Comparison of ENCODE assay signal across 20 mouse cellular contexts in genomic region chr7:103792669-103793388, GRCm38 (mm10). TPM values are rescaled to one million over a fixed set of nuclear protein-coding genes. Genes with fewer than 3 reads are reported as not detected.
DNase-seq lines count a peak whose midpoint lies in the region; ATAC-seq and TF ChIP-seq lines count a peak whose summit lies in the region.
"Had no signal": no experiment of that assay in that cellular context is flagged by ENCODE, and none has a peak within 500 bp of the region (broad histone marks: within the 10 kb centered on the region; RNA-seq: fewer than 3 reads in every experiment).

No protein-coding gene starts in this region.

- no peaks in the 10 kb centered on the region for H3K36me3 ChIP-seq in liver, embryonic 14.5 days (replicated peaks; ENCODE audit: control insufficient read depth, insufficient read depth, low read depth)
- H3K36me3 ChIP-seq: embryonic facial prominence, embryonic 13.5 days; midbrain, embryonic 15.5 days; neural tube, embryonic 15.5 days had no signal

- H3K9me3 ChIP-seq in liver, embryonic 14.5 days (ENCODE audit: control insufficient read depth, low read length): no peaks in the 10 kb centered on the region
- H3K9me3 ChIP-seq: embryonic facial prominence, embryonic 13.5 days; midbrain, embryonic 15.5 days; neural tube, embryonic 15.5 days had no signal

- intact Hi-C loops in left cerebral cortex, adult 2 months (cut with DNase I): no loop called here

- TF ChIP-seq CTCF in liver, embryonic 14.5 days (IDR thresholded peaks at IDR 0.05; ENCODE audit: low read depth): peak; percentile 55; the same call in 1 of the 2 replicates
- no peak; the same call in 1 of the 2 replicates for TF ChIP-seq CTCF in left cerebral cortex, adult 2 months (IDR thresholded peaks at IDR 0.05)

- H3K4me1 ChIP-seq in liver, embryonic 14.5 days (replicated peaks; ENCODE audit: control insufficient read depth in 2 of 2, insufficient read depth in 2 of 2, low read length in 1 of 2): peaks cover 0 to 6% of the 10 kb centered on the region in 2 experiments; a peak in 2 of 4 replicates
- H3K4me1 ChIP-seq: embryonic facial prominence, embryonic 13.5 days; midbrain, embryonic 15.5 days; neural tube, embryonic 15.5 days had no signal

- H3K27me3 ChIP-seq in liver, embryonic 14.5 days (ENCODE audit: control insufficient read depth, insufficient read depth, low read length): no peaks in the 10 kb centered on the region
- H3K27me3 ChIP-seq: embryonic facial prominence, embryonic 13.5 days; midbrain, embryonic 15.5 days; neural tube, embryonic 15.5 days had no signal

- WGBS in liver, embryonic 14.5 days (ENCODE audit: insufficient replicate concordance): 7% methylated on average over 4 of the region's 4 CpGs

- no peak overlapping the region for H3K4me2 ChIP-seq in liver, embryonic 14.5 days (ENCODE audit: low read depth)
- H3K4me2 ChIP-seq: embryonic facial prominence, embryonic 13.5 days; midbrain, embryonic 15.5 days; neural tube, embryonic 15.5 days had no signal

- H3K9ac ChIP-seq in liver, embryonic 14.5 days (replicated peaks): no peak overlapping the region; the same call in 1 of the 2 replicates
- H3K9ac ChIP-seq: embryonic facial prominence, embryonic 13.5 days; midbrain, embryonic 15.5 days; neural tube, embryonic 15.5 days had no signal

- DNase-seq in 3T3-L1 (ENCODE audit: low read depth, low spot score) (peak; percentile 1), 416B (ENCODE audit: low read depth) (peak; percentile 93)
- peak; percentile 38 for DNase-seq in c-Kit-negative CD71-positive TER-119-positive erythroid progenitor cells, embryonic 14.5 days (ENCODE audit: low read depth, low spot score)
- DNase-seq in liver, embryonic 14.5 days (ENCODE audit: low read depth in 3 of 3, low spot score in 3 of 3): peak in 1 of 3 experiments; percentile 73
- no peak for DNase-seq in left cerebral cortex, adult 2 months (ENCODE audit: extremely low spot score in 1 of 2, low spot score in 2 of 2)
- DNase-seq in layer of hippocampus, postnatal 10 days (ENCODE audit: low spot score in 2 of 2): no peak
- DNase-seq in urinary bladder, postnatal 14 days (ENCODE audit: low spot score): no peak
- DNase-seq: cerebellum, adult 8-10 months; gastrocnemius, postnatal 36 days; kidney, adult 11 months; right cerebral cortex, postnatal 25 days had no signal

- no peak overlapping the region for H3K4me3 ChIP-seq in liver, embryonic 14.5 days (ENCODE audit: insufficient read depth in 1 of 2, low read depth in 2 of 2, low read length in 2 of 2)
- H3K4me3 ChIP-seq in left cerebral cortex, adult 2 months: no peak overlapping the region
- H3K4me3 ChIP-seq: embryonic facial prominence, embryonic 13.5 days; midbrain, embryonic 15.5 days; neural tube, embryonic 15.5 days had no signal

- peak; percentile 76 for TF ChIP-seq EP300 in liver, embryonic 14.5 days (IDR thresholded peaks at IDR 0.05; ENCODE audit: low read depth)

- peak; percentile 91 for ATAC-seq in liver, embryonic 14.5 days (ENCODE audit: insufficient read depth)
- ATAC-seq: forebrain, embryonic 14.5 days; midbrain, embryonic 15.5 days had no signal

- no peak overlapping the region for H3K27ac ChIP-seq in liver, embryonic 14.5 days
- H3K27ac ChIP-seq in left cerebral cortex, adult 2 months: no peak overlapping the region
- H3K27ac ChIP-seq: embryonic facial prominence, embryonic 13.5 days; midbrain, embryonic 15.5 days; neural tube, embryonic 15.5 days had no signal

RNA-seq across cellular contexts. Expression of gene Olfr67, which starts 1.2 kb away (rescaled TPM):
- 0.02 TPM in 1 of 2 replicates, not detected in the other for polyA plus RNA-seq in liver, embryonic 14.5 days (2012; rRNA removed)
- not detected in 2 replicates for polyA plus RNA-seq in liver, embryonic 14.5 days (2014; fragmentation: Nextera tagmentation; extraction: Ambion mirVana)
- not detected for total RNA-seq in left cerebral cortex, adult 2 months (2021)
- not detected for total RNA-seq in layer of hippocampus, postnatal 10 days (2021)
- total RNA-seq: adrenal gland, postnatal 36 days; gastrocnemius, postnatal 36 days; heart, postnatal 14 days had no signal
- polyA plus RNA-seq: embryonic facial prominence, embryonic 13.5 days; forebrain, embryonic 14.5 days; limb, embryonic 11.5 days; midbrain, embryonic 15.5 days; neural tube, embryonic 15.5 days; stomach, embryonic 14.5 days; urinary bladder, adult 2 months had no signal

RNA-seq across cellular contexts. Expression of gene Olfr68, which starts 13.3 kb away (rescaled TPM):
- 0.02 and 0.10 TPM in 2 replicates for polyA plus RNA-seq in liver, embryonic 14.5 days (2012; rRNA removed)
- polyA plus RNA-seq in liver, embryonic 14.5 days (2014; fragmentation: Nextera tagmentation; extraction: Ambion mirVana): 0.08 TPM in 1 of 2 replicates, not detected in the other
- total RNA-seq in left cerebral cortex, adult 2 months (2021): not detected
- total RNA-seq in layer of hippocampus, postnatal 10 days (2021): not detected
- total RNA-seq: adrenal gland, postnatal 36 days; gastrocnemius, postnatal 36 days; heart, postnatal 14 days had no signal
- polyA plus RNA-seq: embryonic facial prominence, embryonic 13.5 days; forebrain, embryonic 14.5 days; limb, embryonic 11.5 days; midbrain, embryonic 15.5 days; neural tube, embryonic 15.5 days; stomach, embryonic 14.5 days; urinary bladder, adult 2 months had no signal

RNA-seq across cellular contexts. Expression of gene Hbb-bt, which starts 21.0 kb away (rescaled TPM):
- 57,913 and 74,220 TPM in 2 replicates for polyA plus RNA-seq in liver, embryonic 14.5 days (2012; rRNA removed)
- 62,702 and 66,320 TPM in 2 replicates for polyA plus RNA-seq in liver, embryonic 14.5 days (2014; fragmentation: Nextera tagmentation; extraction: Ambion mirVana)
- 10 to 100 TPM; 29.5 to 36.6 TPM for total RNA-seq in left cerebral cortex, adult 2 months (2021)
- total RNA-seq in layer of hippocampus, postnatal 10 days (2021): 10 to 100 TPM; 83.8 to 97.7 TPM

RNA-seq across cellular contexts. Expression of gene Olfr69, which starts 21.4 kb away (rescaled TPM):
- polyA plus RNA-seq in liver, embryonic 14.5 days (2012; rRNA removed): 0.01 TPM in 1 of 2 replicates, not detected in the other
- polyA plus RNA-seq in liver, embryonic 14.5 days (2014; fragmentation: Nextera tagmentation; extraction: Ambion mirVana): not detected in 2 replicates
- not detected for total RNA-seq in left cerebral cortex, adult 2 months (2021)
- total RNA-seq in layer of hippocampus, postnatal 10 days (2021): not detected
- total RNA-seq: adrenal gland, postnatal 36 days; gastrocnemius, postnatal 36 days; heart, postnatal 14 days had no signal
- polyA plus RNA-seq: embryonic facial prominence, embryonic 13.5 days; forebrain, embryonic 14.5 days; limb, embryonic 11.5 days; midbrain, embryonic 15.5 days; neural tube, embryonic 15.5 days; stomach, embryonic 14.5 days; urinary bladder, adult 2 months had no signal

RNA-seq across cellular contexts. Expression of gene Hbb-bs, which starts 35.1 kb away (rescaled TPM):
- 195,474 and 209,901 TPM in 2 replicates for polyA plus RNA-seq in liver, embryonic 14.5 days (2012; rRNA removed)
- 126,713 and 131,477 TPM in 2 replicates for polyA plus RNA-seq in liver, embryonic 14.5 days (2014; fragmentation: Nextera tagmentation; extraction: Ambion mirVana)
- total RNA-seq in left cerebral cortex, adult 2 months (2021): 100 to 1,000 TPM; 305 to 339 TPM
- 100 to 1,000 TPM; 744 to 802 TPM for total RNA-seq in layer of hippocampus, postnatal 10 days (2021)

Comparison
In these comparisons a context has a peak if more than half of its experiments do, and no peak if none do; other contexts are left out.
1. DNase-seq: peak in 3T3-L1 (single experiment), 416B (single experiment) and c-Kit-negative CD71-positive TER-119-positive erythroid progenitor cells, embryonic 14.5 days (single experiment); none in left cerebral cortex, adult 2 months (0 of 2), layer of hippocampus, postnatal 10 days (0 of 2) and urinary bladder, postnatal 14 days (single experiment).